Mouse (Mus musculus): ENCODE results near the gene Nr2f2. TPM values are rescaled to one million over a fixed set of nuclear protein-coding genes. Genes with fewer than 3 reads are reported as not detected.
A peak's percentile ranks its signal among the peaks of the same experiment; 100 is the strongest.

The Nr2f2 gene
- total RNA-seq, 2 experiments from 2014 or later = 38.9 to 45.2 TPM

GRCm38 (mm10) chr7:70348977-70349615 is 17.4 kb downstream of the Nr2f2 start:
- DNase-seq (ENCODE audit: extremely low spot score in 1 of 2, low spot score in 2 of 2) = peak in 1 of 2 experiments; percentile 5
- TF ChIP-seq CTCF (IDR thresholded peaks at IDR 0.05) = no peak

GRCm38 (mm10) chr7:70348064-70348976 is 18.2 kb downstream of the Nr2f2 start:
- TF ChIP-seq CTCF (IDR thresholded peaks at IDR 0.05) = no peak
- Histone ChIP-seq H3K27ac (no peak overlapping the region; the same call in 1 of the 2 replicates), H3K4me3 (no peak overlapping the region)
- peak in 1 of 2 experiments; percentile 8 for DNase-seq (ENCODE audit: extremely low spot score in 1 of 2, low spot score in 2 of 2)
- intact Hi-C loops (cut with DNase I) = loop anchor here (5.0 kb wide), 1 partner anchor 1519 kb away; no protein-coding TSS in a partner anchor

More at GRCm38 (mm10) chr7:70348977-70349615, 17.4 kb downstream of the Nr2f2 start:
- Histone ChIP-seq H3K27ac (no peak overlapping the region), H3K4me3 (no peak overlapping the region)
- intact Hi-C loops (cut with DNase I) = loop anchor here (5.0 kb wide), 1 partner anchor 1518 kb away; no protein-coding TSS in a partner anchor

GRCm38 (mm10) chr7:70347618-70347958 is 18.9 kb downstream of the Nr2f2 start:
- no peak for TF ChIP-seq CTCF (IDR thresholded peaks at IDR 0.05)
- H3K27ac ChIP-seq = no peak overlapping the region
- no peak for DNase-seq (ENCODE audit: extremely low spot score in 1 of 2, low spot score in 2 of 2)
- intact Hi-C loops (cut with DNase I) = loop anchor here (5.0 kb wide), 1 partner anchor 1520 kb away; no protein-coding TSS in a partner anchor
- H3K4me3 ChIP-seq = no peak overlapping the region

GRCm38 (mm10) chr7:70346951-70347617 is 19.5 kb downstream of the Nr2f2 start:
- no peak for DNase-seq (ENCODE audit: extremely low spot score in 1 of 2, low spot score in 2 of 2)
- Histone ChIP-seq H3K4me3 (no peak overlapping the region), H3K27ac (no peak overlapping the region)
- no peak for TF ChIP-seq CTCF (IDR thresholded peaks at IDR 0.05)
- intact Hi-C loops (cut with DNase I) = loop anchor here (1.0 to 5.0 kb wide), 2 partner anchors 1065 to 1520 kb away; no protein-coding TSS in a partner anchor

GRCm38 (mm10) chr7:70346010-70346536 is 20.5 kb downstream of the Nr2f2 start:
- peak overlapping the region; percentile 34; the same call in 1 of the 2 replicates for H3K27ac ChIP-seq
- peak overlapping the region; percentile 33 for H3K4me3 ChIP-seq
- DNase-seq (ENCODE audit: extremely low spot score in 1 of 2, low spot score in 2 of 2) = peak in 1 of 2 experiments; percentile 62
- TF ChIP-seq CTCF (IDR thresholded peaks at IDR 0.05) = peak; percentile 60
- intact Hi-C loops (cut with DNase I) = loop anchor here (1.0 to 5.0 kb wide), 2 partner anchors 1066 to 1521 kb away; no protein-coding TSS in a partner anchor

- H3K27ac ChIP-seq = no peak overlapping the region
- TF ChIP-seq CTCF (IDR thresholded peaks at IDR 0.05) = no peak
- intact Hi-C loops (cut with DNase I) = no loop called here
- no peak overlapping the region for H3K4me3 ChIP-seq
- DNase-seq (ENCODE audit: extremely low spot score in 1 of 2, low spot score in 2 of 2) = peak in 1 of 2 experiments; percentile 7
Measured at GRCm38 (mm10) chr7:70343426-70343825, 23.1 kb downstream of the Nr2f2 start.

- intact Hi-C loops (cut with DNase I) = no loop called here
- Histone ChIP-seq H3K4me3 (no peak overlapping the region), H3K27ac (no peak overlapping the region)
- no peak for DNase-seq (ENCODE audit: extremely low spot score in 1 of 2, low spot score in 2 of 2)
- no peak for TF ChIP-seq CTCF (IDR thresholded peaks at IDR 0.05)
Measured at GRCm38 (mm10) chr7:70342771-70343170, 23.8 kb downstream of the Nr2f2 start.

- TF ChIP-seq CTCF (IDR thresholded peaks at IDR 0.05) = no peak
- Histone ChIP-seq H3K4me3 (no peak overlapping the region), H3K27ac (no peak overlapping the region)
- intact Hi-C loops (cut with DNase I) = no loop called here
- no peak for DNase-seq (ENCODE audit: extremely low spot score in 1 of 2, low spot score in 2 of 2)
Measured at GRCm38 (mm10) chr7:70342076-70342475, 24.5 kb downstream of the Nr2f2 start.

- DNase-seq (ENCODE audit: extremely low spot score in 1 of 2, low spot score in 2 of 2) = no peak
- Histone ChIP-seq H3K4me3 (no peak overlapping the region), H3K27ac (no peak overlapping the region)
- intact Hi-C loops (cut with DNase I) = loop anchor here (10.0 kb wide), 2 partner anchors 165 to 1755 kb away; no protein-coding TSS in a partner anchor
- TF ChIP-seq CTCF (IDR thresholded peaks at IDR 0.05) = no peak
Measured at GRCm38 (mm10) chr7:70339998-70340630, 26.4 kb downstream of the Nr2f2 start.

GRCm38 (mm10) chr7:70338265-70338640 is 28.3 kb downstream of the Nr2f2 start:
- TF ChIP-seq CTCF (IDR thresholded peaks at IDR 0.05) = no peak
- intact Hi-C loops (cut with DNase I) = loop anchor here (10.0 kb wide), 2 partner anchors 163 to 1753 kb away; no protein-coding TSS in a partner anchor
- DNase-seq (ENCODE audit: extremely low spot score in 1 of 2, low spot score in 2 of 2) = no peak
- H3K27ac ChIP-seq = no peak overlapping the region
- no peak overlapping the region for H3K4me3 ChIP-seq
